Mouse (Mus musculus) heart, adult 2 months (tissue): ENCODE data around the gene Notch1. TPM values are rescaled to one million over a fixed set of nuclear protein-coding genes. Genes with fewer than 3 reads are reported as not detected.

Experiments used
- DNase-seq, 2 experiments: peaks; one replicate each; pipeline ENCODE4 v3.0.0; 2021
- H3K27ac ChIP-seq: fragments of 200-600 bp; 2 replicates; pipeline ENCODE4 v1.8.1; 2022
- H3K27me3 ChIP-seq: fragments of 200-500 bp; 2 replicates; pipeline ENCODE4 v1.6.1; 2012; ENCODE audit warnings: mild to moderate bottlenecking, low read length, inconsistent platforms, mixed read lengths; ENCODE audit not compliant: control insufficient read depth, insufficient read depth
- H3K36me3 ChIP-seq: fragments of 200-500 bp; 2 replicates; pipeline ENCODE4 v1.6.1; 2012; ENCODE audit warnings: low read length, inconsistent platforms; ENCODE audit not compliant: control insufficient read depth, insufficient read depth
- H3K4me1 ChIP-seq: fragments of 200-500 bp; 2 replicates; pipeline ENCODE4 v1.6.1; 2011; ENCODE audit warnings: low read length; ENCODE audit not compliant: control insufficient read depth, insufficient read depth
- H3K4me3 ChIP-seq: fragments of 200-600 bp; 2 replicates; pipeline ENCODE4 v1.8.1; 2022
- H3K79me2 ChIP-seq: fragments of 200-500 bp; replicated peaks from 2 replicates; pipeline ENCODE4 v1.6.1; 2012; ENCODE audit warnings: mild to moderate bottlenecking, inconsistent platforms, low read length, moderate library complexity, mixed read lengths; ENCODE audit not compliant: control insufficient read depth, insufficient read depth
- H3K9ac ChIP-seq: fragments of 200-500 bp; 2 replicates; pipeline ENCODE4 v1.6.1; 2012; ENCODE audit warnings: low read depth, mild to moderate bottlenecking, control low read depth, inconsistent platforms, low read length, mixed read lengths
- CTCF ChIP-seq: fragments of 200-600 bp; IDR thresholded peaks from 2 replicates; pipeline ENCODE4 v1.8.1; 2022; ENCODE audit warnings: antibody characterized with exemption, mild to moderate bottlenecking, moderate library complexity
- EP300 ChIP-seq: fragments of 200-500 bp; IDR thresholded peaks from 2 replicates; pipeline ENCODE4 v1.6.1; 2011; ENCODE audit warnings: low read depth, low read length, control low read depth; ENCODE audit not compliant: insufficient read depth
- POLR2A ChIP-seq: fragments of 200-500 bp; IDR thresholded peaks from 2 replicates; pipeline ENCODE4 v1.6.1; 2011; ENCODE audit warnings: mild to moderate bottlenecking, low read depth, low read length, control low read depth; ENCODE audit not compliant: insufficient read depth
- WGBS: fragments of 180-500 bp; shearing (Covaris S2); methylation state at CpG from one replicate; pipeline ENCODE4 v1.1.7; 2018; 5-methylcytosine and 5-hydroxymethylcytosine counted together
- intact Hi-C: fragments of 180-260 bp; cut with DNase I; formaldehyde crosslinking; loops from one replicate; pipeline ENCODE4 v1.15.1; 2025
- polyA plus RNA-seq: library from polyadenylated mRNA; depleted of rRNA; stranded (reverse); fragments of >200 nt; gene quantifications from 2 replicates; pipeline ENCODE4 v1.2.3, GENCODE M21; 2012
- total RNA-seq, 2 experiments: library from RNA; stranded (reverse); gene quantifications; 2 replicates each; pipeline ENCODE4 v1.2.3; 2021

Notch1 gene
- total and polyA plus RNA-seq, 3 experiments = 23.2 to 32.4 (median 31.6) TPM

DNA sequence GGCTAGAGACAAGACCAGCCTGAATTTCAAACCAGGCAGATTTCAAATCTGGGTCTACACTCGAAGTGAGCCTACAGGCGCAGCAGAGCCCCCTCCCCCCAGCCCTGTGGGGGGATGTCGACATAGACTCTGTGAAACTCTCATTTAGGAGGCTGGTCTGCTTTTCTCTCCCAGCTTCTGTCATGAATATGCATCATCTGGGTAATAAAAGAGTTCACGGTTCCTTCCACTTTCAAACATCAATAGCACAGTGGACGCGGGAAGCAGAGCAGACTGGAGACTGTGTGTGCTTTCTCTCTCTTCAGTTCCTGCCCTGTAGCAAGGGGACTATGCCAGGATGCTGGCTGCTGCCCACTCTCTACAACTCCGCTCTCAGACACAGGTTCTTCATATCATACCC, 30.8 kb downstream of the Notch1 start:
- intact Hi-C loops = no loop called here
- Histone ChIP-seq H3K4me3 (no peak overlapping the region), H3K27ac (peak overlapping the region; percentile 89), H3K79me2 (peaks cover 11% of the 10 kb centered on the region), H3K27me3 (no peaks in the 10 kb centered on the region), H3K4me1 (peaks cover 62% of the 10 kb centered on the region), H3K9ac (no peak overlapping the region), H3K36me3 (peaks cover 8% of the 10 kb centered on the region)
- 44% methylated on average over 7 of the region's 7 CpGs for WGBS
- TF ChIP-seq CTCF (no peak), EP300 (no peak), POLR2A (no peak)
- DNase-seq = no peak

DNA sequence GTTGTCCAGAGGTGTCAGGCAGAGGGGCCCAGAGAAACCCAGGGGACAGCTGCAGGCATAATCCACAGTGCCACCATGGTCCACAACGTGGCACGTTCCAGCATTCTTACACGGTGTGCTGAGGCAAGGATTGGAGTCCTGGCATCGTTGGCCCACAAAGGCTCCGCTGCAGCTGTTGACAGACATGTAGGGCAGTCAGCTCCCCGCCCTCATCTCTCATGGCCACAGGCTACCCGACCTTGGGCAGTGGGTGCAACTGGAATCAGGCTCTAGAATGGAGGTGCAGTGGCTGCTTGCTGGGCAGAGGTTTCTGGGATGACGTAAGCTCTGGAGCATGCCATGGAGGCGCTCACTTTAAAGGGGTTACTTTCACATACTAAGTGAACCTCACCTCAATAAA, 31.2 kb downstream of the Notch1 start:
- H3K4me1 ChIP-seq = peaks cover 59% of the 10 kb centered on the region
- no peak for TF ChIP-seq POLR2A
- no peak for TF ChIP-seq CTCF
- TF ChIP-seq EP300 = no peak
- H3K27ac ChIP-seq = peak overlapping the region; percentile 18; the same call in 1 of the 2 replicates
- H3K4me3 ChIP-seq = no peak overlapping the region
- peaks cover 11% of the 10 kb centered on the region for H3K79me2 ChIP-seq
- peaks cover 8% of the 10 kb centered on the region for H3K36me3 ChIP-seq
- DNase-seq = no peak
- intact Hi-C loops = no loop called here
- WGBS = 69% methylated on average over 9 of the region's 9 CpGs
- H3K27me3 ChIP-seq = no peaks in the 10 kb centered on the region
- H3K9ac ChIP-seq = no peak overlapping the region

GRCm38 (mm10) chr2:26484169-26484568, 32.3 kb downstream of the Notch1 start:
- WGBS = 85% methylated on average over 10 of the region's 10 CpGs
- Histone ChIP-seq H3K9ac (no peak overlapping the region), H3K27ac (peak overlapping the region; percentile 54; the same call in 1 of the 2 replicates), H3K4me1 (peaks cover 48% of the 10 kb centered on the region), H3K79me2 (peaks cover 11% of the 10 kb centered on the region), H3K36me3 (peaks cover 6% of the 10 kb centered on the region), H3K27me3 (no peaks in the 10 kb centered on the region), H3K4me3 (no peak overlapping the region)
- TF ChIP-seq EP300 (no peak), CTCF (no peak), POLR2A (no peak)
- intact Hi-C loops = no loop called here
- DNase-seq = no peak

DNA sequence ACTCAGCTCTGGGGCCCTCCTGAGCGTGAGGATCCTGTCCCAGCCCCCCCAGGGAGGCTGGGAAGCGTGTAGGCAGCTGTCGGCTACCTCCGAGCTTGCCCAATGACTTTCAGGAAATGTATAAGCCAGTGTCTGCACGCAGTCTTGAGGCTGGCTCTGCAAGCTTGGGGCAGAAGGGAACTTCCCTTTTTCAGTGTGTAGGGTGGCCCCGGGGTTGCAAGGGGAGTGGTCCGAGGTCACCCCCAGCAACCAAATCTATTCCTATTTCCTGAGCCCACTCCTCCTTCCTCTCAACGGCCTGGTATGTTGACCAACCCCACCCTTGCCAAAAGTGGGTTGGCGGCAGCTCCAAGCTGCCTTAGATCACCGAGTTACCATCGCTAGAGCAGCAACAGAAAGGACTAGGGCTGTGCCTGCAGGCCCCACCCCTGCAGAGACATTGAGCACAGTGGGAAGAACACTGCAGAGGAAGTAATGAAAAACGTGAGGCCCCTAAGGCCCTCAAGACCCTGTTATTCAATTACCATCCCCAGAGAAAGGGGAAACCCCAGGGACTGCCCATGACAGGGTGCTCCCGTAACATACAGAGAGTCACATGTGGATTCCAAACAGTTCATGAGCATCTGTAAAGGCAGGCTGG, 33.1 kb downstream of the Notch1 start:
- Histone ChIP-seq H3K9ac (no peak overlapping the region; the same call in 1 of the 2 replicates), H3K4me1 (peaks cover 42% of the 10 kb centered on the region), H3K36me3 (peaks cover 6% of the 10 kb centered on the region), H3K4me3 (no peak overlapping the region), H3K27me3 (no peaks in the 10 kb centered on the region), H3K79me2 (peaks cover 9% of the 10 kb centered on the region), H3K27ac (peak overlapping the region; percentile 54)
- 33% methylated on average over 13 of the region's 13 CpGs for WGBS
- intact Hi-C loops = no loop called here
- no peak for TF ChIP-seq EP300
- no peak for TF ChIP-seq CTCF
- no peak for TF ChIP-seq POLR2A
- DNase-seq = peak in 1 of 2 experiments; percentile 71

GRCm38 (mm10) chr2:26482824-26483223, 33.6 kb downstream of the Notch1 start:
- Histone ChIP-seq H3K36me3 (peaks cover 6% of the 10 kb centered on the region), H3K27me3 (no peaks in the 10 kb centered on the region), H3K4me1 (peaks cover 37% of the 10 kb centered on the region), H3K9ac (no peak overlapping the region), H3K79me2 (peaks cover 8% of the 10 kb centered on the region), H3K4me3 (no peak overlapping the region), H3K27ac (peak overlapping the region; percentile 54)
- intact Hi-C loops = no loop called here
- WGBS = 65% methylated on average over 3 of the region's 3 CpGs
- no peak for DNase-seq
- TF ChIP-seq EP300 = no peak
- no peak for TF ChIP-seq CTCF
- no peak for TF ChIP-seq POLR2A

DNA sequence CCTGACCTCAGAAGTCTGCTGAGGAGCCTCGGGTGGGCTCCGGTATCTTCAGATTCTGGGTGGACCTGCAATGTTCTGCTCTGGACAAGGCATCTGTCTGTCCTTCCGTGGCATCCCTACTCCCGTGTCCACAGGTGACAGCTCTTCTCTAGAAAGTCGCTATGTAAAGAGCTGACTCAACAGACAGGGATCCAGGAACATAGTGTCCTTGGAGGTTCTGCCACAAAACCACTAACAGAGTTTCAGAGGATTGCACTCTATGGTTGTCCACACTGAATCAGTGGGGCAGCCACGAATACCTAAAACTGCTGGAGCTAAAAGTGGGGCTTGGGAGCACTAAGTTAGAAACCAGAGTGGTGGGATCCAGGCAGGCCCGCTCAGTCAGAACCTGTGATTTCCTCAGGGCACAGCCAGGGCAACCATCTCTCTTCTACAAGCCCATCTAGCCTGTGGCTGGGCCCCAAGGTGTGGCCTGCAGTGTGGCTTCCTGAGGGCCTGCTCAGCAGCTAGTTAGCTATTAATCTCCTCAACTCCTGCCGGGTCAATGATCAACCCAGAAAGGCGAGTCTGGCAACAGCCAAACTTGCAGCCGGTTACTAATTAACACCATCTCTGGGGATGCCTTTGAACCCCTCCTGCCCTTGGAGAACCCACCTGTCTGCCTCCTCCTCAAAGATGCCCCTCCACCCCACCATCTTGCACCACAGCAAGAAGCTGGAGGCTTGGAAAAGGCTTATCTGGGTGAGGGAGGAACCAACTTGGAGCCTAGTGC, 34.6 kb downstream of the Notch1 start:
- no peaks in the 10 kb centered on the region for H3K27me3 ChIP-seq
- H3K27ac ChIP-seq = peak overlapping the region; percentile 54
- H3K36me3 ChIP-seq = peaks cover 6% of the 10 kb centered on the region
- H3K79me2 ChIP-seq = peaks cover 7% of the 10 kb centered on the region
- TF ChIP-seq EP300 (no peak), CTCF (no peak), POLR2A (no peak)
- H3K4me1 ChIP-seq = peaks cover 33% of the 10 kb centered on the region
- 73% methylated on average over 10 of the region's 10 CpGs for WGBS
- H3K9ac ChIP-seq = no peak overlapping the region
- intact Hi-C loops = no loop called here
- no peak for DNase-seq
- no peak overlapping the region for H3K4me3 ChIP-seq
